8 mouse cellular contexts compared by ENCODE assay signal in the genomic region with DNA sequence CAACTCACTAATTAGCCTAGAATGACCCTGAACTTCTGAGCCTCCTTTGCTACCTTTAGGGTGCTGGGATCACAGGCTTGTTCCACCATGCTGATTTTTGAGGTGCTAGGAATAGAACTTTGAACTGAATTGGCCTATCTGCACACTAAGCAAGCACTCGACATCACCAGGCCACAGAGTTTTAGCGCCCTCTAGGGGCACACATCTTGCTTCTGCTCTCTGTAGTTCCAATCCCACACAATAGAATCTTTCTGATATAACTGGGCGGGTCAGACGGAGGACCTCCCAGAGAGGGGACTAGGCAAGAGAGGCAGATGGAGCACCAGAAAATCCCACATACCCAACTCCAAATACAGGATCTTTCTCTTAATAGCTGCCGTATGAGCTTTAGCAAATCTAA. TPM values are rescaled to one million over a fixed set of nuclear protein-coding genes. Genes with fewer than 3 reads are reported as not detected.
DNase-seq lines count a peak whose midpoint lies in the region; ATAC-seq and TF ChIP-seq lines count a peak whose summit lies in the region.

No protein-coding gene starts in this region.

- peak; percentile 71 for DNase-seq in kidney, adult 11 months
- DNase-seq in c-Kit-positive CD71-positive TER-119-positive erythroid progenitor cells, embryonic 14.5 days (ENCODE audit: low spot score), result peak; percentile 70
- DNase-seq in hindbrain, postnatal 0 days (ENCODE audit: low spot score), result peak; percentile 83
- peak; percentile 77 to 79 for DNase-seq in left cerebral cortex, adult 18-20 months (ENCODE audit: low spot score in 2 of 2)
- DNase-seq in lung, postnatal 4 days, result peak; percentile 74 to 82

- no peaks in the 10 kb centered on the region for H3K9me3 ChIP-seq in kidney, embryonic 14.5 days (ENCODE audit: control insufficient read depth, low read length)
- no peaks in the 10 kb centered on the region for H3K9me3 ChIP-seq in forebrain, embryonic 12.5 days
- H3K9me3 ChIP-seq in hindbrain, postnatal 0 days (ENCODE audit: low read length), result no peaks in the 10 kb centered on the region

- 51% methylated on average over 5 of the region's 5 CpGs for WGBS in kidney, embryonic 14.5 days
- WGBS in forebrain, embryonic 12.5 days, result 34% methylated on average over 5 of the region's 5 CpGs
- WGBS in hindbrain, postnatal 0 days, result 28% methylated on average over 5 of the region's 5 CpGs
- WGBS in small intestine, adult 2 months, result 27% methylated on average over 5 of the region's 5 CpGs

- H3K4me1 ChIP-seq in kidney, embryonic 14.5 days (ENCODE audit: control insufficient read depth, insufficient read depth, low read length), result peaks cover 13% of the 10 kb centered on the region
- H3K4me1 ChIP-seq in forebrain, embryonic 12.5 days, result peaks cover 14% of the 10 kb centered on the region
- H3K4me1 ChIP-seq in hindbrain, postnatal 0 days (ENCODE audit: insufficient read depth, low read length), result no peaks in the 10 kb centered on the region
- H3K4me1 ChIP-seq in small intestine, adult 2 months (ENCODE audit: control insufficient read depth, insufficient read depth, insufficient read length, low read length), result no peaks in the 10 kb centered on the region; the same call in 1 of the 2 replicates

- H3K4me2 ChIP-seq in kidney, embryonic 14.5 days (replicated peaks; ENCODE audit: low read depth, low read length), result no peak overlapping the region
- no peak overlapping the region for H3K4me2 ChIP-seq in forebrain, embryonic 12.5 days
- no peak overlapping the region for H3K4me2 ChIP-seq in hindbrain, postnatal 0 days (ENCODE audit: low read depth, low read length)

- no peak overlapping the region for H3K27ac ChIP-seq in kidney, embryonic 14.5 days (ENCODE audit: low read depth, low read length)
- no peak overlapping the region for H3K27ac ChIP-seq in forebrain, embryonic 12.5 days
- no peak overlapping the region for H3K27ac ChIP-seq in hindbrain, postnatal 0 days
- H3K27ac ChIP-seq in small intestine, adult 2 months (ENCODE audit: insufficient read depth, low read depth, low read length), result no peak overlapping the region

- no peak for TF ChIP-seq POLR2A in small intestine, adult 2 months (IDR thresholded peaks at IDR 0.05; ENCODE audit: low read depth, low read length)

- no peak overlapping the region for H3K9ac ChIP-seq in kidney, embryonic 14.5 days (ENCODE audit: low read depth, low read length)
- H3K9ac ChIP-seq in forebrain, embryonic 12.5 days, result no peak overlapping the region
- H3K9ac ChIP-seq in hindbrain, postnatal 0 days (replicated peaks; ENCODE audit: low read length), result no peak overlapping the region

- no peak for ATAC-seq in kidney, embryonic 14.5 days (ENCODE audit: low FRiP score, low TSS enrichment)
- ATAC-seq in forebrain, embryonic 12.5 days (ENCODE audit: low FRiP score), result peak; percentile 61; the same call in 1 of the 2 replicates
- peak; percentile 52; the same call in 1 of the 2 replicates for ATAC-seq in hindbrain, postnatal 0 days

- peak; percentile 80 for TF ChIP-seq CTCF in hindbrain, postnatal 0 days (IDR thresholded peaks at IDR 0.05; ENCODE audit: low read depth)
- TF ChIP-seq CTCF in small intestine, adult 2 months (IDR thresholded peaks at IDR 0.05; ENCODE audit: extremely low read depth, insufficient read length, insufficient replicate concordance, low read depth, low read length), result peak; percentile 84; the same call in 1 of the 2 replicates

- H3K27me3 ChIP-seq in kidney, embryonic 14.5 days (ENCODE audit: control insufficient read depth, insufficient read depth, low read length), result no peaks in the 10 kb centered on the region
- H3K27me3 ChIP-seq in forebrain, embryonic 12.5 days, result no peaks in the 10 kb centered on the region; the same call in 1 of the 2 replicates
- H3K27me3 ChIP-seq in hindbrain, postnatal 0 days (ENCODE audit: insufficient read depth, low read length), result no peaks in the 10 kb centered on the region
- no peaks in the 10 kb centered on the region for H3K27me3 ChIP-seq in small intestine, adult 2 months (ENCODE audit: control insufficient read depth, insufficient read depth, low read length)

- H3K36me3 ChIP-seq in kidney, embryonic 14.5 days (ENCODE audit: control insufficient read depth, insufficient read depth, low read length), result peaks cover 46% of the 10 kb centered on the region
- no peaks in the 10 kb centered on the region for H3K36me3 ChIP-seq in forebrain, embryonic 12.5 days (replicated peaks)
- H3K36me3 ChIP-seq in hindbrain, postnatal 0 days (ENCODE audit: insufficient read depth, low read length), result no peaks in the 10 kb centered on the region
- H3K36me3 ChIP-seq in small intestine, adult 2 months (ENCODE audit: control insufficient read depth, insufficient read depth, low read length), result peaks cover 2% of the 10 kb centered on the region; the same call in 1 of the 2 replicates

- no peak overlapping the region for H3K4me3 ChIP-seq in kidney, embryonic 14.5 days (ENCODE audit: low read length)
- no peak overlapping the region for H3K4me3 ChIP-seq in forebrain, embryonic 12.5 days (replicated peaks)
- H3K4me3 ChIP-seq in hindbrain, postnatal 0 days (ENCODE audit: low read length), result no peak overlapping the region
- H3K4me3 ChIP-seq in small intestine, adult 2 months (ENCODE audit: low read depth, low read length), result no peak overlapping the region

RNA-seq across cellular contexts. Expression of gene Mpzl1, which starts 24.3 kb away (rescaled TPM):
- polyA plus RNA-seq in kidney, embryonic 14.5 days (2014; fragmentation: Nextera tagmentation; extraction: Ambion mirVana), result 196 and 253 TPM in 2 replicates
- 125 and 126 TPM in 2 replicates for polyA plus RNA-seq in forebrain, embryonic 12.5 days (2016; fragmentation: Nextera tagmentation; extraction: Ambion mirVana)
- 30.2 and 42.8 TPM in 2 replicates for total RNA-seq in hindbrain, postnatal 0 days (2014; rRNA removed)
- polyA plus RNA-seq in hindbrain, postnatal 0 days (2015; fragmentation: Nextera tagmentation; extraction: Ambion mirVana), result 140 and 145 TPM in 2 replicates
- total RNA-seq in left cerebral cortex, adult 18-20 months (2021), result 10 to 100 TPM; 22.7 to 27.6 TPM
- polyA plus RNA-seq in small intestine, adult 2 months (2012; rRNA removed), result 15.4 and 24.8 TPM in 2 replicates

RNA-seq across cellular contexts. Expression of gene Rcsd1, which starts 51.0 kb away (rescaled TPM):
- polyA plus RNA-seq in kidney, embryonic 14.5 days (2014; fragmentation: Nextera tagmentation; extraction: Ambion mirVana), result 29.4 and 44.4 TPM in 2 replicates
- polyA plus RNA-seq in forebrain, embryonic 12.5 days (2016; fragmentation: Nextera tagmentation; extraction: Ambion mirVana), result 6.7 and 8.1 TPM in 2 replicates
- 6.0 and 9.0 TPM in 2 replicates for total RNA-seq in hindbrain, postnatal 0 days (2014; rRNA removed)
- polyA plus RNA-seq in hindbrain, postnatal 0 days (2015; fragmentation: Nextera tagmentation; extraction: Ambion mirVana), result 8.5 and 9.2 TPM in 2 replicates
- total RNA-seq in left cerebral cortex, adult 18-20 months (2021), result 1 to 10 TPM; 6.0 to 7.2 TPM
- polyA plus RNA-seq in small intestine, adult 2 months (2012; rRNA removed), result 4.7 and 9.2 TPM in 2 replicates
